Mouse (Mus musculus): ENCODE data around the gene Rab23.

Rab23 gene

GRCm38 (mm10) chr1:33768091-33768787, 48.6 kb downstream of the Rab23 start:
- DNase-seq (ENCODE audit: low spot score): no peak

GRCm38 (mm10) chr1:33768827-33769226, 49.1 kb downstream of the Rab23 start:
- DNase-seq (ENCODE audit: low spot score): no peak

DNA sequence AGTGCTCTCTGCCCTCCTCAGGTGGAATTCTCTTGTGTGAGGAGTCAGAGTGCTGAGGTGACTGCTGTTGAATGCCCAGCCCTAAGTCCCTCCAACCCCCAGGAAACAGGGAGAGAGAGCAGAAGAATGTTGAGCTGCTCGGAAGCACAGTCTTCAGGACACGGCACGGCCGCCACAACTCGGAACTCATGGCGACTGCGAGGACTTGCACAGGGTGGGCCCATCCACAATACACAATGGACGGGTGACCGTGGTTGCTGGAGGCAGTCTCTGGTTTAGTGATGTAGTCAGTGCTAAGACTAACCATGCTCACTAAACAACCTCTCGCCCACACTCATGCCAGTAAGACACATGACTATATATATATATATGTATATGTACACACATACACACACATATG, 51.9 kb downstream of the Rab23 start:
- DNase-seq (ENCODE audit: low spot score): no peak

DNA sequence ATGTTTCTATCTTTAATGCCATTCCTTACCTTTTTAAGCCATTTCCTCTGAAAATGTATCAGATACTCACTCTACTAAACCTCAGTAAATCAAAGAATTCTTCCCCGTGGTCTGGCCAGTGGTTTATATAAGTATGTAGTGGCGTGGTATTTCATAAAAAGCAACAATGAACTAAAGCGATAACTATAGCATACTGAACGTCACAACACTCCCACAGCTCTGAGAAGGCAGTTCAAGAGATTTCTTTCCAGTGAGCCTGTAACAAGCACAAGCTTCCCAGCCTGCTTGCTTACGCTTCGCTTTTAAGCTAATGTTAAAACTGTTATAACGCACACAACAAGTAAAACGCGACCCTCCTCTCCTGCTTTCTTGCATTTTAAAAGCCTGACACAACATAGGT, 52.4 kb downstream of the Rab23 start:
- no peak for DNase-seq (ENCODE audit: low spot score)

DNA sequence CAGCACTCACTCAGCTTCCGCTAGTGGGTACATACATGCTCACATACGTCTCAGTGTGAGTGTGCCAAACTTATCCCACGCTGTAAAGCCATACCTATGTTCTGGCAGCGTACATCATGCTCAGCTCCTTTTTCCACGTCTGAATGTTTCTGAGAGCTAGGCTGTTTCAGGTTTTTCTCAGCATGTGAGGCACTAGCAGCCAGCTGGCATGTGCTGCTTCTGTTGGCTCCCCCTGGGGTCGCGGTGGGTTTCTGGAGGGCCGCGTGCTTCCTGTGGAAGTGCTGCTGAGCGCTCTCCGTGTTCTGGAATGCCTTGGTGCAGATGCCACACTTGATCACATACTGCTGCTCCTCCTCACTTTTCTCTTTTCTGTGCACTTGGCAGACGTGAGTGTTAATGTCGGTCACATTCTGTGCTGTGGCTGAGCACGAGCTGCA, 56.5 kb downstream of the Rab23 start:
- no peak for DNase-seq (ENCODE audit: low spot score)

DNA sequence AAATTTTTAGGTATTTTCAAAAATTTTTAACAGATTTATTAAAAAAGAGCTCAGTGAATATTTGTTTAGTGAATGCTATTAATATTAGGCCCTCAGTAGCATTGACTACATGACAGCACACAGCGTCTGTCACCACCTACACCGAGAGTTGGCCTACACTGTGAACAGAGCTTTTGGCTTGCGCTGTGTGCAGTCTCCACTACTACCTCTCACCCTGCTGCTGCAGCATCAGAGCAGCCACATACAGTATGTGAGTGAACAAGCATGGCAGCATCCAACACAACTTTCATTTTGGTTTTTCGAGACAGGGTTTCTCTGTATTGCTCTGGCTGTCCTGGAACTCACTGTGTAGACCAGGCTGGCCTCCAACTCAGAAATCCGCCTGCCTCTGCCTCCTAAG, 64.9 kb downstream of the Rab23 start:
- no peak for DNase-seq (ENCODE audit: low spot score)

DNA sequence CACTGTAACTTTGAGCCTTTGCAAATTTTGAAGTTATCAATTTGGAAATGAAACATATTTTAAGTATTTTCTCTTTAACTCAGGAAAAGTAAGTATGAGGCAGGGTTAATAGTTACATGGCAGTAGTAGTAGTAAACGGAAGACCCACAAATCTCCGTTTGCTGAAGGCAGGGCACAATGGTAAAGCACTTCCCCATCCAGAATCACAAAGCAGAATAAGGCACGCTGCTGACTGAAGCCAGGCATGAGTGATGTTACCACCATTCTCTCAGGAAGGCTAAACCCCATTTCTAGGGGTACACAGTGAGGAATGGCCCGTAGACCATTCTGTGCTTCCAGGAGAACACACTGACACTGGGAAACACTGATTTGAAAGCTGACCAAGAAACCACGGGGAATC, 68.4 kb downstream of the Rab23 start:
- DNase-seq (ENCODE audit: low spot score): no peak

- DNase-seq (ENCODE audit: low spot score): no peak
These were observed 68.8 kb downstream of the Rab23 start for GRCm38 (mm10) chr1:33788493-33788892.
